Mouse (Mus musculus) heart, postnatal 0 days (tissue): Measurements from ENCODE around the gene Hif1an. TPM values are rescaled to one million over a fixed set of nuclear protein-coding genes. Genes with fewer than 3 reads are reported as not detected.
A peak's percentile ranks its signal among the peaks of the same experiment; 100 is the strongest.

ENCODE experiments used
- ATAC-seq: fragments of 200-750 bp; cut with Nextera tagmentation; 2 replicates; pipeline ENCODE4 v1.8.0; 2017; ENCODE audit warnings: low read depth, moderate number of reproducible peaks, moderate library complexity; ENCODE audit not compliant: insufficient read depth
- DNase-seq: peaks from one replicate; pipeline ENCODE4 v3.0.0-alpha.2; 2016; ENCODE audit warnings: low spot score
- H3K27ac ChIP-seq: fragments of 300-500 bp; sonication (generic); 2 replicates; pipeline ENCODE4 v1.5.1; 2014; ENCODE audit warnings: low read depth, mild to moderate bottlenecking
- H3K27me3 ChIP-seq: fragments of 300-500 bp; sonication (generic); 2 replicates; pipeline ENCODE4 v1.6.1; 2014; ENCODE audit warnings: low read length, mixed read lengths; ENCODE audit not compliant: control insufficient read depth, insufficient read depth
- H3K36me3 ChIP-seq: fragments of 300-500 bp; sonication (generic); replicated peaks from 2 replicates; pipeline ENCODE4 v1.6.1; 2014; ENCODE audit warnings: low read length, mixed read lengths; ENCODE audit not compliant: control insufficient read depth, insufficient read depth
- H3K4me1 ChIP-seq: fragments of 300-500 bp; sonication (generic); 2 replicates; pipeline ENCODE4 v1.6.1; 2014; ENCODE audit warnings: antibody characterized with exemption; ENCODE audit not compliant: control insufficient read depth, insufficient read depth
- H3K4me2 ChIP-seq: fragments of 300-500 bp; sonication (generic); 2 replicates; pipeline ENCODE4 v1.6.1; 2014; ENCODE audit warnings: low read depth, mild to moderate bottlenecking, low read length, moderate library complexity
- H3K4me3 ChIP-seq: fragments of 300-500 bp; sonication (generic); 2 replicates; pipeline ENCODE4 v1.5.1; 2014; ENCODE audit warnings: low read depth, low read length
- H3K9ac ChIP-seq: fragments of 300-500 bp; sonication (generic); replicated peaks from 2 replicates; pipeline ENCODE4 v1.6.1; 2014; ENCODE audit warnings: low read depth, low read length, mixed read lengths
- H3K9me3 ChIP-seq: fragments of 300-500 bp; sonication (generic); replicated peaks from 2 replicates; pipeline ENCODE4 v1.6.1; 2016; ENCODE audit warnings: low read length; ENCODE audit not compliant: control insufficient read depth
- CTCF ChIP-seq: IDR thresholded peaks from 2 replicates; pipeline ENCODE4 v1.5.1; 2016; ENCODE audit warnings: antibody characterized with exemption, control low read depth, low read depth
- EP300 ChIP-seq: IDR thresholded peaks from 2 replicates; pipeline ENCODE4 v1.6.1; 2016; ENCODE audit warnings: antibody characterized with exemption, low read depth
- WGBS: fragments of 180-500 bp; shearing (Covaris S2); extraction: QIAGEN DNeasy Blood & Tissue Kit; methylation state at CpG from one replicate; pipeline ENCODE4 v1.1.7; 2014; 5-methylcytosine and 5-hydroxymethylcytosine counted together
- polyA plus RNA-seq: library from polyadenylated mRNA; unstranded; fragments of >200 nt; fragmentation: Nextera tagmentation; extraction: Ambion mirVana; gene quantifications from 2 replicates; pipeline ENCODE4 v1.2.1, GENCODE M21; 2015
- total RNA-seq: library from RNA; depleted of rRNA; stranded (reverse); fragments of >200 nt; gene quantifications from 2 replicates; pipeline ENCODE4 v1.2.3, GENCODE M21; 2014; ENCODE audit warnings: low replicate concordance

The Hif1an gene
- total and polyA plus RNA-seq, 2 experiments from 2014 or later = 15.9 to 16.9 TPM

- Histone ChIP-seq H3K27me3 (no peaks in the 10 kb centered on the region), H3K9me3 (no peaks in the 10 kb centered on the region), H3K4me2 (peak within 1 kb of the TSS; percentile 94; the same call in 1 of the 2 replicates), H3K9ac (0 out of 2 replicates have a peak within 1 kb of the TSS, but pooled peaks have one; percentile 95), H3K4me3 (no peak within 1 kb of the TSS), H3K27ac (no peak within 1 kb of the TSS), H3K4me1 (peaks cover 9% of the 10 kb centered on the region), H3K36me3 (peaks cover 57% of the 10 kb centered on the region)
- no peak for DNase-seq
- TF ChIP-seq CTCF (no peak), EP300 (no peak)
- 90% methylated on average over 4 of the region's 4 CpGs for WGBS
- no peak for ATAC-seq
Observed at GRCm38 (mm10) chr19:44552731-44553130, 9.9 kb upstream of the Hif1an start, which contains the start of gene Gm20538. TSS of gene Gm20538 (minus strand) at chr19:44552831.

- DNase-seq = no peak
- Histone ChIP-seq H3K9me3 (no peaks in the 10 kb centered on the region), H3K4me2 (0 out of 2 replicates have a peak overlapping the region, but pooled peaks have one; percentile 94), H3K27ac (no peak overlapping the region), H3K4me3 (no peak overlapping the region), H3K27me3 (no peaks in the 10 kb centered on the region), H3K4me1 (peaks cover 9% of the 10 kb centered on the region), H3K36me3 (peaks cover 51% of the 10 kb centered on the region), H3K9ac (0 out of 2 replicates have a peak overlapping the region, but pooled peaks have one; percentile 95)
- no peak for ATAC-seq
- TF ChIP-seq CTCF (no peak), EP300 (no peak)
- WGBS = 96% methylated on average over 4 of the region's 4 CpGs
Observed at GRCm38 (mm10) chr19:44553286-44553685, 9.4 kb upstream of the Hif1an start.

DNA sequence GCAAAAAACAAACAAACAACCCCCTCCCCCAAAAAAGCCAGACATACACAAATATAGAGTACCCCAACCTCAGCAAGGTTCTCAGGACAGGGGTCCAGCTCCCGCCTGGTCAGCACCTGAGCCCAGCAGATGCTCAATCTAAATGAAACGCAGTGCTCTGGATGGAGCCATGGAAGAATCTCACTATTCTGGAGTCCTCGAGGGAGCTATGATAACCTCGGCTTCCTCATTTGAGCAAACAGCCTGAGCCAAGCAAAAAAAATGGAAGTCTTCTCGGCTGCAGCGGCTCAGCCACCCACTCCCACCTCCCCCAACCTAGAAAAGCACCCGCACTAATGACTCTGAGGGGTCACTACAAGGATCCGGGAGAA, 8.2 kb upstream of the Hif1an start:
- peaks cover 40% of the 10 kb centered on the region for H3K36me3 ChIP-seq
- peak overlapping the region; percentile 90 for H3K27ac ChIP-seq
- ATAC-seq = no peak; the same call in 1 of the 2 replicates
- H3K9ac ChIP-seq = peak overlapping the region; percentile 95
- H3K4me2 ChIP-seq = peak overlapping the region; percentile 94
- no peaks in the 10 kb centered on the region for H3K9me3 ChIP-seq
- DNase-seq = no peak
- WGBS = 3% methylated on average over 8 of the region's 8 CpGs
- H3K27me3 ChIP-seq = no peaks in the 10 kb centered on the region
- H3K4me3 ChIP-seq = peak overlapping the region; percentile 90
- peaks cover 9% of the 10 kb centered on the region for H3K4me1 ChIP-seq
- no peak for TF ChIP-seq EP300
- TF ChIP-seq CTCF = no peak

- Histone ChIP-seq H3K27ac (peak within 1 kb of the TSS; percentile 90), H3K4me1 (peaks cover 9% of the 10 kb centered on the region), H3K4me2 (peak within 1 kb of the TSS; percentile 94), H3K27me3 (no peaks in the 10 kb centered on the region), H3K9ac (peak within 1 kb of the TSS; percentile 95), H3K9me3 (no peaks in the 10 kb centered on the region), H3K36me3 (peaks cover 34% of the 10 kb centered on the region), H3K4me3 (peak within 1 kb of the TSS; percentile 90)
- peak; percentile 91 for ATAC-seq
- peak; percentile 91 for DNase-seq
- WGBS = under 1% methylated on average over 50 of the region's 50 CpGs
- TF ChIP-seq EP300 = peak; percentile 59; the same call in 1 of the 2 replicates
- no peak for TF ChIP-seq CTCF
Observed at GRCm38 (mm10) chr19:44554861-44555590, 7.6 kb upstream of the Hif1an start, which contains the start of gene Ndufb8. TSS of gene Ndufb8 (minus strand) at chr19:44555440.

GRCm38 (mm10) chr19:44564006-44564405, 1.4 kb downstream of the Hif1an start:
- 86% methylated on average over 14 of the region's 14 CpGs for WGBS
- Histone ChIP-seq H3K9me3 (no peaks in the 10 kb centered on the region), H3K27me3 (no peaks in the 10 kb centered on the region), H3K27ac (no peak overlapping the region), H3K4me1 (peaks cover 17% of the 10 kb centered on the region), H3K36me3 (peaks cover 36% of the 10 kb centered on the region), H3K4me2 (peak overlapping the region; percentile 80), H3K9ac (no peak overlapping the region), H3K4me3 (no peak overlapping the region)
- ATAC-seq (no peak), DNase-seq (no peak)
- TF ChIP-seq EP300 (no peak), CTCF (no peak)
